ENCODE assay signal across 28 mouse cellular contexts in genomic region chr1:137464971-137465370, GRCm38 (mm10).
"Had no signal": no experiment of that assay in that cellular context is flagged by ENCODE, and none has a peak within 500 bp of the region (broad histone marks: within the 10 kb centered on the region; RNA-seq: fewer than 3 reads in every experiment).

No protein-coding gene starts in this region.

- H3K9ac ChIP-seq: embryonic facial prominence, embryonic 12.5 days; embryonic facial prominence, embryonic 13.5 days; embryonic facial prominence, embryonic 15.5 days; forebrain, embryonic 12.5 days; forebrain, embryonic 13.5 days; forebrain, embryonic 15.5 days; forebrain, postnatal 0 days had no signal

- H3K4me1 ChIP-seq: embryonic facial prominence, embryonic 10.5 days; embryonic facial prominence, embryonic 12.5 days; embryonic facial prominence, embryonic 13.5 days; embryonic facial prominence, embryonic 15.5 days; forebrain, embryonic 10.5 days; forebrain, embryonic 12.5 days; forebrain, embryonic 13.5 days; forebrain, embryonic 15.5 days had no signal

- H3K4me3 ChIP-seq: embryonic facial prominence, embryonic 10.5 days; embryonic facial prominence, embryonic 12.5 days; embryonic facial prominence, embryonic 13.5 days; embryonic facial prominence, embryonic 15.5 days; erythroblast, embryonic 14.5 days; forebrain, embryonic 10.5 days; forebrain, embryonic 12.5 days; forebrain, embryonic 13.5 days; forebrain, embryonic 15.5 days; gastrocnemius, adult 2 months had no signal

- ATAC-seq: forebrain, embryonic 13.5 days; forebrain, embryonic 14.5 days; forebrain, embryonic 15.5 days; forebrain, embryonic 16.5 days; forebrain, postnatal 0 days had no signal

- DNase-seq: cerebellum, adult 18-20 months; cerebellum, adult 2 months; cerebellum, adult 8-10 months; cerebellum, adult 9-10 months; cerebellum, adult 9-11 months; cerebellum, postnatal 10 days; cerebellum, postnatal 14 days; cerebellum, postnatal 25 days; cerebellum, postnatal 36 days; embryo, embryonic 11 days; forebrain, postnatal 0 days; gastrocnemius, adult 2 months; gastrocnemius, postnatal 10 days; gastrocnemius, postnatal 14 days; gastrocnemius, postnatal 25 days; gastrocnemius, postnatal 36 days; heart, adult 18-20 months had no signal

- H3K27ac ChIP-seq: embryonic facial prominence, embryonic 10.5 days; embryonic facial prominence, embryonic 12.5 days; embryonic facial prominence, embryonic 13.5 days; embryonic facial prominence, embryonic 15.5 days; forebrain, embryonic 10.5 days; forebrain, embryonic 12.5 days; forebrain, embryonic 13.5 days; forebrain, embryonic 15.5 days; gastrocnemius, adult 2 months had no signal

- H3K27me3 ChIP-seq: embryonic facial prominence, embryonic 12.5 days; embryonic facial prominence, embryonic 13.5 days; embryonic facial prominence, embryonic 15.5 days; forebrain, embryonic 12.5 days; forebrain, embryonic 13.5 days; forebrain, embryonic 15.5 days had no signal

- H3K36me3 ChIP-seq: embryonic facial prominence, embryonic 10.5 days; embryonic facial prominence, embryonic 12.5 days; embryonic facial prominence, embryonic 13.5 days; embryonic facial prominence, embryonic 15.5 days; forebrain, embryonic 10.5 days; forebrain, embryonic 12.5 days; forebrain, embryonic 15.5 days had no signal

- H3K4me2 ChIP-seq: embryonic facial prominence, embryonic 12.5 days; embryonic facial prominence, embryonic 13.5 days; embryonic facial prominence, embryonic 15.5 days; forebrain, embryonic 12.5 days; forebrain, embryonic 13.5 days; forebrain, embryonic 15.5 days had no signal

- H3K9me3 ChIP-seq: embryonic facial prominence, embryonic 10.5 days; embryonic facial prominence, embryonic 12.5 days; embryonic facial prominence, embryonic 13.5 days; embryonic facial prominence, embryonic 15.5 days; forebrain, embryonic 10.5 days; forebrain, embryonic 12.5 days; forebrain, embryonic 13.5 days; forebrain, embryonic 15.5 days had no signal
